Mouse (Mus musculus): Measurements from ENCODE around the gene Atg7.

GRCm38 (mm10) chr6:114644531-114644930 lies 1.6 kb downstream of the Atg7 start:
- TF ChIP-seq ZNF384 (IDR thresholded peaks at IDR 0.05; ENCODE audit: low read depth, low read length) = no peak
- no peak for TF ChIP-seq MAFK (IDR thresholded peaks at IDR 0.05; ENCODE audit: insufficient read depth, low read depth, low read length)
